Mouse (Mus musculus) CD4-positive, CD25-positive, alpha-beta regulatory T cell, adult 2 months (primary cell): ENCODE measurements at regions not wholly inside any gene's neighbourhood (a gene's known extent, or its start where the extent isn't known, plus 50 kb on each side); places are given as distances from the start of the nearest gene placed in this dataset.

Experiments
- DNase-seq: peaks from one replicate; pipeline ENCODE4 v3.0.0-alpha.2; 2012; ENCODE audit warnings: low read depth, low spot score

DNA sequence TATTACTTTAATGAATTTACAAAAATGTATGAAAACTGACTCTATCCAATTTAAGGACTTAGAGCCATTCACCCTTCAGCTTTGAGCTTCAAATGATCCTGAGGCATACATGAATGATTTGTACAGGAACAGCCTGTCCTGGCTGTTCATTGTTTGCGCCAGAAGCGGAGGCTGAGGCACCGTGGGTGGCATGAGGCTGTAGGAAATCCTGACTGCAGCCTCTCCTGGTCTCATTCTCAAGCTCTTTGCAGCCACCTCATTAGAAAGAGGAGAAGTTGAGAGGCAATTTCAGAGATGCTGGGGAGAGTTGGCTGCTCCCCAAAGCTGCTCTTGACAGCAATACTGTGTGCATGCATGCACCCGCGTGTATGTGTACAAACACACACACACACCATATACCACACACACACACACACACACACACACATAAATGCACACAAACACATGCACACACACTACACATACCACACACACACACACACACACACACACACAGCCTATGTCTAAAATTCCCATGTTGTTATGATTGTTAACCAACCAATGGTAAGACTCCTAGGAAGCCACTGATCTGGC lies 434.9 kb upstream of the Btbd3 start:
- no peak for DNase-seq

DNA sequence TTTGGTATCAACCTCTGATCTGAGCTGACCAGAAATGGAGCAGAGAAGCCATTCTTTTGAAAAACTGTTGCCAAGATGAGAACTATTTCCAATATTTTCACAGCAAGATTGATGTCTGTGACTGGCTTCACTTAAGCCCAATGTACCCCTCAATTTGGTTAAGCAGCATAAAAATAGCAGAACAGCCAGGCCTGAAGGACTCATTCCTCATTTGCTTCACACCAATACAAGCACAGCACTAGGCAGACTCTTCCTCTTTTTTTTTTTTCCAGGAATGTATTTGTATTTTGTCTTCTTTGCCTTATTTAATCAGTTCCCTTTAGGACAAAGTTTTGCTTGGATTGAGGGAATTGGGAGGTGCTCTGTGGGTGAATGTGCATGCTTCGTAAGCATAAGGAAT lies 441.4 kb upstream of the Btbd3 start:
- no peak for DNase-seq

DNA sequence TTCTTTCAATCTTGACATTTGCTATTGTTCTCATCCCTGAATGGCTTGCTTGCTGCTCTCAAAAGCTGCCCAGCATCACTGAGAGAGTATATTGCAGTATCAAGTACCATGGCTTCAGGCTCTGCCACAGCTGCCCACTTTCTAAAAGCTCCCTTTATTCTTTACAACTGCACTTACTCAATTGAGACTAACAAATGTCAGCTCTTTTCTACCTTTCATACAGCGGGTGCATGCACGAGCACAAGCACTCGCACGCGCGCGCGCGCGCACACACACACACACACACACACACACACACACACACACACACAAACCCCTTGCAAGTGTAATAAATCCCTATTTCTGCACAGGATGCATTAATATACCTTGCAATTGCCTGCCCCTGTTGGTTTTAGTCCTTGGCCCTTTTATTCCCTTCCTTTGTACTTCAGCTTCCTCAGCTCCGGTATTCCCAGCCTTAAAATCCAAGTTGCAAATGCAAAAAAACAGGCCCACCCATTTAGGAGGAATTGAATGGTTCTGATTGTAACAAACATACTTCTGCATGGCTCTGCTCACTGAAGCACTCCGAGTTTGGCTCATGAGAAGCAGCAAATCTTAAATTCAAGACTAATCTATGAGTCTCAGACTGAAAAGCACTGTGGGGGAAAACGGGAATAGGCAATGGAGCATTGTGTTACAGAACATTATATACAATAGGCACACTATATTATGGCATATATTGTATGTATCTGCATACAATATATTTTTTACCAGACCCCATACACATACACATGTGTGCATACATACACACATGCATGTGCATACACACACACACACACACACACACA lies 447.7 kb upstream of the Btbd3 start:
- DNase-seq = no peak

DNA sequence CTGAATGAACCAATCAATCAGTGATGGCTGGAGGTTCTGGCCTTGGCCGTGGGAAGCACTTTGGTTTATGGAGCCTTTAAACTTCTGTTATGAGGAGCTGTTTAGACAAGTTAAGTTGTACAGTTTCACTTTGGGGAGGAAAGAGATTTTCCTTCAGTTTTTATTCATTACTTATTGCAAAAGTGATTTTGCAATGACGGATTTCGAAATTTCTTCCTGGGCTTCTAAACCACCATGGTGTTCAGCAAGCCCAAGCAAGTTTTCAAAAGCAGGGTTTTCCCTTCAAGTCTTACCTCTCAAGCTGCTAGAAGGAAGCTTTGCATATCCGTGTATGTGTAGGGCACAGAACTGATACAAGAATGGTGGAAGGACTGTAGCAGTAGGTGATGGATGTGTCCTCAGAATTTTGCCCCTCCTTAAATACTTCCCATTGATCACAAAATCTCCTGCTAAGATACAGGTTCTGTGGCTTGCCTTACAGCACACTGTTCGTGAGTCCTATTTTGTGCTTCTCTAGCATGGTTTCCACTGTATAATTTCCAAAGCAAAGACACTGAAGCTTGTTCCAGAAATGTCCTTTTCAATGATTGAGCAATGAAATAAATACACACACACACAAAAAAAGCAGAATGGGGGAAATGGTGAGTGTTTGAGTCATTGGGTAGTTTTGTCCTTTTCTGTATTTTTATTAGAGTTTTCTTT lies 448.6 kb upstream of the Btbd3 start:
- DNase-seq = no peak

DNA sequence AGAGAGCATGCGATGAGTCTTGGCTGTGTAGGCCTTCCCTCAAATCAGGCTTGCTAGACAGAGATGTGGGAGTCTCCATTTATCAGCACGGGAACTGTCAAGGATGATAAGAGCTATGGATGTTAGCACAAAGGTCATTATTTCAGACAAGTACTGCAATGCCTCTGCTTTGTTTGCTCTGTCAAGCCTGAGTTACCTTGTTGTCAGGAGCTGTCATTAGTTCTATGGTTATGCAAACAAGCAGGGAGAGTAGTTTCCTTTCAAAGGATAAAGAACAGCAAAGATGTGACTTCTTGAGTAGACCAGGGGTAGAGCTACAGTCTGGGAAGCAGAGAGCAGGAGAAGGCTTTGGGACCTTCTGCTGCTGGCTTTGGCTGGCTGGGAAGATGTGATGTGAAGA lies 461.5 kb upstream of the Btbd3 start:
- DNase-seq = no peak

DNA sequence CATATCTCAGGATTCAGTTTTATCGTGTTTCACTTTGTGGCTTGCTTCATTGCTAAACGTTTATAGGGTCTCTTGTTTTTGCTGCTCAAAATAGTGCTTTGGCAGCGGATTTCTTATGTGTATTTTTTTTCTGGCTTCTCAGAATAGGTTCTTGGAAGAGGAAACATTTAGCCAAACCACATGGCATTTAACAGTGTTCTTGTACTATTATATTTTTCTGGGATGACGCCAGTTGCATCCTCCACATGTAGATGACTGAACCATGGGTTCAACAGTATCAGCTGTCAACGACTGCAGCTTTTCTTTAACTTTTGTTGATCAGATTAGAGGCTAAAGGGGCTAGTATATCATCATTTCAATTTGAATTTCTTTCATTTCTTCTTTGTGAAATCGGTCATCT lies 472.3 kb upstream of the Btbd3 start:
- DNase-seq = no peak

DNA sequence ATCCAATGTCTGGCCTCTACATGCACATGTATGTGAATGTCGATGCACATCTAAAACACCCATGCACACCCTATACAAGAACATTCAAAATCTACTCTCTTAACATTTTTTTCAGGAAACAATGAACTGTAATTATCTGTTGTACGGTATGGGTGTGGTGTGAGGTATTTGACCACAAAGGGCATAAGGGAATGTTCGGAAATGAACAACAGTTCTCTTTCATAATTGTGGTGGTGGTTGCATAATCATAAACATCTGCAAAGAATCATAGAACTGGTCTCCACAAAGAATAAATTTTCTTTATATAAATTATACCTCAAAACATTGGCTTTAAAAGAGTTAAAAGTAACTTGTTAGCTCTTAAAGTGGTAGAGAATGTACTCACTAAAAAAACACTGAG lies 478.9 kb upstream of the Btbd3 start:
- no peak for DNase-seq

DNA sequence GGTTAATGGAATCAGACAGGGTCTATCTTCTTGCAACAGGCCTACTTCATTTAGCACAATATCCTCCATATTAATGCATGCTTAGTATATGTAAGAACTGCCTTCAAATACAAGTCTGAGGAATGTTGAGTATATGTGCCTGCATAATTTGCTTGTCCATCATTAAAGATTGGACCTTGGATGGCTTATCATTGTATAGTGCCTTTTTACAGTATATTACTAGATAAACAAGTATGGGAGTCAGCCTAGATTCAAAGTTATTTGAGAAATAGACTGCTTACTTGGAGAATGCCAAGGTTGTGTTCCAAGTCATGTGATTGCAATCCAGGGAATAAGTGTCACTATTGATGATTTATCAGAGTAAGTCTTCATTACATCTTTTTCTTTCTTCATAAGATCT lies 491.6 kb upstream of the Btbd3 start:
- DNase-seq = no peak

DNA sequence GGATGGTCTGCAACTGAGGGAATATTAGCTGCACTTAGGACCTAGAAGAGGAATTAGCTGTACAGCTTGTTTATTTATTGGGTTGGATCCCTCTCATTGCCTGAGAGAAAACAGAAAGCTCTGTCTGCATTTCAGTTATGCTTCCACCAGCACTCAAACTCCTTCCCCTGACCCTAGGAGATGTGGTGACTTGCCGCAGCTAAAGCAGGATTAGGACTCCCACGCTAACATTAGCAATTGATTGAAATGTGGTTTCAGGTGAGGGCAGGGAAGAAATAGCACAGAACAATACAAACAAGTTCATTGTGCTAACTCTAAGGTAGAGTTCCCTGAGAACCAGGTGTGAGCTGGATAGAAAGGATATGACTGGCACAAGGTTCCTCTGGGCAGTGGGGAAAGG lies 496.9 kb upstream of the Btbd3 start:
- DNase-seq = no peak

DNA sequence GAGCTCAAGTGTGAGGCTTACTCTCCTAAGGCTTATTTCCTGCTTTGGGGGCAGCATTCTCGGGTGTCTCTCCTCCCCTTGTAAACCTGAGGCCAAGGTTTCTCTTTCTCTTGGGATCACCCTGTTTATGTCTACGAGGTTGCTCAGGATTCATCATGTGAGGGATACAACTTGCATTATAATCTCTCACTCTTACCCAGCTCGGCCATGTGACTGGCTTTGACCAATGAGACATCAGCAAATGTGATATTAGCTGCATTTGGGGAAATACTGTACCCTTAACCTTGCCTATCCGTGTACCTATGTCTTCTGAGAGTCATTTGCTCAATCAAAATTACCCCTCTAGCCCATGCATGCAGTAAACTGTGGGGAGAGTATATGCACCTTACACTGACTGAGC lies 498.0 kb upstream of the Btbd3 start:
- no peak for DNase-seq

DNA sequence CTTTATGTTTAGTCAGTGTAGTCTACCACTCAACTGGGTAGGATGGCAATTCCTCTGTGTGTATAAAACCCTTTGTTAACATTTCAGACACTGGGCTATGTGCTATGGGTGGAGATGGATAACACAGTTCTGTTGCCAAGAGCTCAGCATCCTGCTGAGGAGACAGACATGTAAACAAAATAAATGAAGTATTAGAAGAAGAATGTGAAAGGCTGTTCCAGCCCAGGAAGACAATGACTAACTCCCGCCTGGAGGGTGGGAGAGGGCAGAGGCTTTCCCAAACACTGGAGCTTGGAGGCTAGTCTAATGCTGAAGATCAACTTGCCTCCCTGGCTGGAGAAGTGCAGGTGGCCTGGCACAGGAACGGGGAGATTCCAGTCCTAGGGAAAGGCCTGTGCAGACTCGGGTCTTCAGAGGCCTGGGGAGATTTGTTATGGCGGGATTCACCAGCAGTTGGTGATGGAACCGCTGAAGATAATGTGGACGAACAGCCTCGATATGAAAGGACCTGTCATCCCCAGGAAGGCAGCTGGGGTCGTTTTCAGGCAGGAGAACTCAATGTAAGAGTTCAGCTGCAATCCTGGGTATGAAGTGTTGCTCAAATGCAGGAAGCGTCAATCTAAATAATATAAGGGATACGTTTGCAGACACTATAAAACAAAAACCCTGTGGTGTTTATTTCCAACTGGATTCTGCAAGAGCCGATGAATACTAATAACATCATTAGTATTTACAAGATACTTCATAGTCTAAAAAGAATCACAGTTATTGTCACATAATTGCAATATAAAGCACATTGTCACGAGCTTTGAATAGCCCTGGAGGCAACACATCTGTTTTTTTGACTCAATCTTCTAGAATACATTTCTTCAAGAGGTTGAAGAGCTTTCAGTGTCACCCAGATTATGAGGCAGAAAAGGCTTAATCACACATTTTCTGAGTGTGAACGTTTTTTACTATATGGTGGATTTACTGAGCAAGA lies 498.8 kb upstream of the Btbd3 start:
- no peak for DNase-seq

DNA sequence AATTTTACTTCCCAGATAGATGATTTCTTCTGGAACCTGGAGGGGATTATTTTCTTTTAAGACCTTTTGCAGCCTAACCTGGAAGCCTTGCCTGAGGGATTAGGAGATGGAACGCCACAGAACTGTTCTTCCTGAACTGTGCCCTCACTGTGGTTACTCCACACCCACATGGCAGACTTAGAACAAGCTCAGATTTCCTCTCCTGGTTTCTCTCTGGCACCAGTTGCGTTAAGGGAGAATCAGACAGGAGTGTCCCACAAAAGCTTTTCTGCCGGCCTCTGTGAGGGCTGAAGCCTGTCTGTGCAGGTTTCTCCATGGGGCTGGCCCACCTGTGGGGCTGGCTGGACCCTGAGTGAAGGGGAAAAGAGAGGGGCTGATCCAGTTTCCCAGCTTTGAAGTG lies 500.1 kb upstream of the Btbd3 start:
- DNase-seq = no peak

DNA sequence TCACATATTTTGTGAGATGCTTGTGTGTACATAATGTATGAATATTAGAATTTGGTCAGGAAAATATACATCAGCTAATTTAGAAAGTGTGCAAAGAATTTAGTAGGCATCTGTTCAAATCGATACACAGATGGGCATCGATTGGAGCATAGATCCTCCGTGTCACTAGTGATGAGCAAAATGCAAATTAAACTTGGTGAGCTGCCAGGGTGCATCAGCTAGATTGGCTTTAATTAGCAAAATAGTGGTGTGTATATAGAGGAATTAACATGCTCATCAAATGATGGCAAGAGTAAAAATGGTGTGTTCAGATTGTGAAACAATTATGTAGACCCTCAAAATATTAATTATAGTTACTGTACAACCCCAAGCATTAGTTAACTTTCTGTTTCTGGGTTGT lies 501.9 kb upstream of the Btbd3 start:
- DNase-seq = no peak

DNA sequence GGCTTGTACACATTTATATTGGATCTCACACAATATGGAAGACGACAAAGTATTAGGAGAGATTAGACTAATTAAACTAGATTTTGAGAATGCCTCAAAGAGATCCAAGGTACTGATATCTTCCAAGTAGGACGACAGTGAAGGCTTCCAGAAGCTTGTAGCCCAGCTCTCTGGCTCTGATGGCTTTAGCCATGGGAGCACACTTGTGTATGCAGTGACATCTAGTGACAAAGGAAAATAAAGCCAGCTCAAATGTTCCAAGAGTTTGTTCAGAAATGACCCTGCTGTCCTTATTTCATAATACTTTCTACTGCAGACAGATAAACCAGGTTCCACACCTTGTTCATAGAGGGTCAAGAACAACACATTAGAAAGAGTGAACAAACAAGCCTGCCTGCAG lies 524.0 kb upstream of the Btbd3 start:
- DNase-seq = no peak

DNA sequence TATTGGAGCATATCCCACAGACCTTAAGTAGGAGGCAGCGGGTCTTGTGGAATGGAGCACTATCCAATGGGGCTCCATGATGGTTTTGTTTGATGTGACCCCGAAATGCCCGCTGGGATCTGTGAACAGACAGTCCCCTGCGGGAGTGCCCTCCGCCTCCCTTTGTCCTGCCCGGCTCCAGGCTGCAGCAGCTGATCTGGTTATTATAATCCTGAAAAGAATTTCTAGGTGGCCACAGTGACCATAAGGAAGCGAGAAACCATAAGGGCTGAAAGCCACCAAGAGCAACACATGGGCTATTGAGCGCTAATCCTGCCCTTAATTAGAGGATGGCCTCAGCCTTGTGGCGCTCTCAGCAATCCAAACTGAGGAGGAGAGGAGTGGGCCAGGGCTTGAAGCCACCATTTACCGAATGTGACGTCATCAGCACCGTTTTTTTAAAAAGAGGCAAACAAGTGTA lies 525.9 kb upstream of the Btbd3 start:
- no peak for DNase-seq

DNA sequence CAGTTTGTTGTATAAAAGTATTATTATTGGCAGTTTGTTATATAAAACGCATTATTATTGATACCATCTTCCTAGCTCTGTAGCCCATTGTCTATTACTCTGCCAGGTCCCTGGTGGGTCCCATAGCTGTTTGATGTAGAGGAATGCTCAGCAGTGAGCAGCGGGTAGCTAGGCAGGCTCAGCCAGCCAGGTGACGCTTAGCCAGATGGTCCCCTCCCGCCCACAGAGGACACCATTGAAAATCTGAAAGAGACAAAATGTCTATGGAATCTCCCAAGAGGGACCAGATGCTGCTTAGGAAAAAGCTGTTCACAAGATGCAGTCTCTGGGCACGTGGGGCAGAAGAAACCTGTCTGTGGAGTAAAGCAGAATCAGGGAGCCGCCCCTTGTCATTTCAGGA lies 526.5 kb upstream of the Btbd3 start:
- DNase-seq = no peak

DNA sequence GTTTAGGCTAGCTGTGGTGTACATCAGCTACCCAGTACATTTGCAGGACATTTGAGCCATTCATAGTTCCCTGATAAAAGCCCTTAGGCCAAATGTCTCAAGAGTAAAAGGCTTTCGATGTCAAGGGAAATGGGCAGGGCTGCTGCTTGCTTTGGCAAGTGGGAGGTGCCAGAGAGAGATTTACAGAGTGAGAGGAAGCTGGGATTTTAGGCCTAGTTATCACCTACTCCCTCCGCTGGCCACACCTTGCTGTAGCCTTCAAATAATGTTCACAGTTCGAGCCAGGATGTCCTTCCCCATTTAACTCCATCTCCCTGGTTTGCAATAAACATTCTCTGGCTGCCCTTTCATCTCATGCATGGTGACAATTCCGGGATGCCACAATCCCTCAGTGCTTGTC lies 527.2 kb upstream of the Btbd3 start:
- DNase-seq = no peak

DNA sequence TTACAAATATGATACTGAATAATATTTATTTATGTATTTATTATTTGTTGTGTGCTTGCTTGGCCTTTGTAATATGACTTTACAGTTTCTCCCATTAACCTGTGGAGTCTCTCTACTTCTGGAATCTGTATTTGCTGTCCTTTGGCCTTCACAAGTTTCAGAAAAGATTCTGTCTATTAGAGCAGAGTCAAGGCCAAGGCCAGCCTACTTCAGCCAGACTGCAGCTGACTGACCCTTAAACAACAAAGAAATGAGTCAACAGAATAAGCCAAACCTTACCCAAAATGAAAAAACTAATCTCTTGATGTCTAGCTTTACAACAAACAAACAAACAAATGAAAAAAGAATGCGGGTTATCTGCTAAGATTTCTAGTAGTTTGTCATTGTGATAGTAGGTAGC lies 532.7 kb upstream of the Btbd3 start:
- DNase-seq = no peak

DNA sequence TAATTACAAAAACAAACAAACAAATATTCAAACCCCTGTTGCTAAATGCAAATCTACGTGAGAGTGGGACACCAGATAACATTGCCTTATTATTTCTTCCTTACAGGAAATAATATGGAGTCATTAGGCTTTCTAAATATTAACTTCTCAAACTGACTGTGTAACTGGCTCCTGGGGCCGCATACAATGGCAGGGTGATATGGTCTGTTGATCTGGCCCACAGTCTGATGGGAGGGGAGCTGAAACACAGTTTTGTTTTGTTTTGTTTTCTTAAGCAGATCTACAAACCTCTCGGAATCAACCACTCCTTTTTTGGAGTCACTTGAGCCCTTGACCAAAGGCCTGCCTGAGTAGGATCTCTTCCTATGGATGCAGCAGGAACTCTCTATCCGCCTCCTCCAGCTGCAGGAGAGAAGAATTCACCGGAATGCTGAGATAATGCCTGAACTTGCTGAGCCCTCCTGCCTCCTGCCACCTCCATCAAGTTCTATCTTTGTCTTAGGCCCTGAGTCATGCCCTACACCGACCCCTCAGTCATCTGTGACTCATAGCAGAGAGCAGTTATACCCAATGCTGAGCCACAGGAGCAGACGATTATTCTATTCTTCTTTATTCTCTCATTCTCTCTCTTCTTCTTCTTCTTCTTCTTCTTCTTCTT lies 534.5 kb upstream of the Btbd3 start:
- DNase-seq = no peak

DNA sequence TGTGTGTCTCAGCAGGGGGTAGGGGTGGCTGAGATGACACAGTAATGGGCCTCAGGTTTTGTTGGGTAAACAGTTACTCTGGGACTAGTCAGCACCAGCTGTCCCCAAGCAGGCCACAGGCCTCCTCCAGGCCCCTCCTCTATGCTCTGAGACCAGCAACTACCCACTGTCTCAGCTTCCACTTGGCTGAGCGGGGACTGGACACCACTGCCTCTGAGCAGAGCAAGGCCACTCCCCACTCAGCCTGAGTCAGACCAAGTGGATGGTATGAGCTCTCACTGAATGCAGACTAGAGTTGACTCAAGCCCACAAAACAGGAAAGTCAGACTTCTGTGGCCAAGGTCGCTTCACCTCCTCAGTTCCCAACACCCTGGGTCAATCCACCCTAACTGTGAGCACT lies 540.5 kb upstream of the Btbd3 start:
- DNase-seq = no peak

DNA sequence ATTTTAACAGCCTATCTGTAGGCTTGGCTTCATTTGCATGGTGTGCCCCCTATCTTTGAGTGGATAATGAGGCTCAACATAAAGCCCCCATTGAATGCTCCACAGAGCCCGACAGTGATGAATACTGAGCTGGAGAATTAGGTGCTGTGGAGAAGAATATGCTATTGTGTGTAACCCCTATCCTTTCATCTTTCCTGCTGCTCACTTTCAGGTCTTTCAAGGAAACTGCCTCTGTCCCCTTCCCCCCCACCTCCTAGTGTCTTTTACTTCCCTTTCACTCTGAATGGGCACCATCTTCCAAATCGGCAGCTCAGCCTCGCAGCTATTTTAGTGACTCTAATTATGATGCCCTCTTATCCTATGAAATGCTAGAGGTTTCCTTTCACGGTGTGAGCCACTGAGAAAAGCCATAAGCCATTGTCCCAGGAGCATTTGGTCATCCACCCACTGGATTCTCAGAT lies 549.8 kb upstream of the Btbd3 start:
- DNase-seq = no peak
